Mouse (Mus musculus): ENCODE results near the gene Ubxn2a. TPM values are rescaled to one million over a fixed set of nuclear protein-coding genes. Genes with fewer than 3 reads are reported as not detected.

Ubxn2a gene
- polyA plus RNA-seq (2014; fragmentation: Nextera tagmentation; extraction: Ambion mirVana): 20.3 and 23.3 TPM in 2 replicates

GRCm38 (mm10) chr12:4906951-4907906, at the start of gene Ubxn2a:
TSS of gene Ubxn2a (minus strand) at chr12:4907705.
- WGBS: under 1% methylated on average over 73 of the region's 125 CpGs
- peak; percentile 95 for DNase-seq (ENCODE audit: low spot score)
- peak within 1 kb of the TSS; percentile 85 for H3K9ac ChIP-seq (ENCODE audit: low read depth, low read length)
- ATAC-seq (ENCODE audit: low read depth): peak; percentile 95
- H3K4me2 ChIP-seq (ENCODE audit: low read depth, low read length): peak within 1 kb of the TSS; percentile 88
- no peaks in the 10 kb centered on the region for H3K4me1 ChIP-seq (ENCODE audit: control insufficient read depth, insufficient read depth, low read length)
- peak within 1 kb of the TSS; percentile 77 for H3K4me3 ChIP-seq (ENCODE audit: low read depth, low read length)
- no peaks in the 10 kb centered on the region for H3K9me3 ChIP-seq (ENCODE audit: control insufficient read depth, low read length)
- H3K27me3 ChIP-seq (replicated peaks; ENCODE audit: control insufficient read depth, insufficient read depth, low read length): no peaks in the 10 kb centered on the region
- H3K27ac ChIP-seq (replicated peaks; ENCODE audit: low read depth, low read length): peak within 1 kb of the TSS; percentile 74
- H3K36me3 ChIP-seq (ENCODE audit: control insufficient read depth, insufficient read depth, low read length): no peaks in the 10 kb centered on the region

DNA sequence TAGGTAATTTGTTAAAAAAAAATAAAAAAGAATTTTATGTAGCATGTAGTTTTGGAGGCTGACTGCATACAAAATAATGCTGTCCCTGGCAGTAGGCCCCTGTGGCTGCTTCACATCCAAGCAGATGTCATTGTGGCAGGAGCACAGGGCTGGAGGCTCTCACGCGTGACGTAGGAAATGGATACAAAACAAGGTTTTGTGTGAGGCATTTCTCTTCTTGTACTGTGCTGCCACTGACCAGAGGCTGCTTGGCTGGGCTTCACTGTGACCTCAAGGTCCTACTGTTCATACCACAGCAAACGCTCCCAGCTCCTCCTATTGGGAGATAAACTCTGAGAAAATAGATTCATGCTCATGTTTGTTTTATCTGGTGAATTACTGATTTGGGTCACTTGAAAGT, 45.7 kb upstream of the Ubxn2a start:
- Histone ChIP-seq H3K27me3 (replicated peaks; ENCODE audit: control insufficient read depth, insufficient read depth, low read length) (no peaks in the 10 kb centered on the region), H3K9me3 (ENCODE audit: control insufficient read depth, low read length) (no peaks in the 10 kb centered on the region), H3K27ac (replicated peaks; ENCODE audit: low read depth, low read length) (no peak overlapping the region), H3K4me1 (ENCODE audit: control insufficient read depth, insufficient read depth, low read length) (no peaks in the 10 kb centered on the region), H3K9ac (ENCODE audit: low read depth, low read length) (no peak overlapping the region), H3K36me3 (ENCODE audit: control insufficient read depth, insufficient read depth, low read length) (peaks cover 75% of the 10 kb centered on the region), H3K4me3 (ENCODE audit: low read depth, low read length) (no peak overlapping the region), H3K4me2 (ENCODE audit: low read depth, low read length) (no peak overlapping the region)
- 93% methylated on average over 4 of the region's 4 CpGs for WGBS
- ATAC-seq (ENCODE audit: low read depth) (no peak), DNase-seq (ENCODE audit: low spot score) (no peak)

GRCm38 (mm10) chr12:4952272-4952671, 44.8 kb upstream of the Ubxn2a start:
- Histone ChIP-seq H3K27ac (replicated peaks; ENCODE audit: low read depth, low read length) (no peak overlapping the region), H3K9ac (ENCODE audit: low read depth, low read length) (no peak overlapping the region), H3K36me3 (ENCODE audit: control insufficient read depth, insufficient read depth, low read length) (peaks cover 77% of the 10 kb centered on the region), H3K4me1 (ENCODE audit: control insufficient read depth, insufficient read depth, low read length) (no peaks in the 10 kb centered on the region), H3K27me3 (replicated peaks; ENCODE audit: control insufficient read depth, insufficient read depth, low read length) (no peaks in the 10 kb centered on the region), H3K9me3 (ENCODE audit: control insufficient read depth, low read length) (no peaks in the 10 kb centered on the region), H3K4me2 (ENCODE audit: low read depth, low read length) (no peak overlapping the region), H3K4me3 (ENCODE audit: low read depth, low read length) (no peak overlapping the region)
- WGBS: 100% methylated on average over 1 of the region's 1 CpGs
- ATAC-seq (ENCODE audit: low read depth) (no peak), DNase-seq (ENCODE audit: low spot score) (no peak)

GRCm38 (mm10) chr12:4930820-4931548, 23.5 kb upstream of the Ubxn2a start:
- Histone ChIP-seq H3K36me3 (ENCODE audit: control insufficient read depth, insufficient read depth, low read length) (no peaks in the 10 kb centered on the region), H3K9me3 (ENCODE audit: control insufficient read depth, low read length) (no peaks in the 10 kb centered on the region), H3K27ac (replicated peaks; ENCODE audit: low read depth, low read length) (no peak overlapping the region), H3K9ac (ENCODE audit: low read depth, low read length) (no peak overlapping the region), H3K4me1 (ENCODE audit: control insufficient read depth, insufficient read depth, low read length) (no peaks in the 10 kb centered on the region), H3K4me2 (ENCODE audit: low read depth, low read length) (no peak overlapping the region), H3K4me3 (ENCODE audit: low read depth, low read length) (no peak overlapping the region), H3K27me3 (replicated peaks; ENCODE audit: control insufficient read depth, insufficient read depth, low read length) (no peaks in the 10 kb centered on the region)
- DNase-seq (ENCODE audit: low spot score): no peak
- 93% methylated on average over 3 of the region's 3 CpGs for WGBS
- no peak for ATAC-seq (ENCODE audit: low read depth)

DNA sequence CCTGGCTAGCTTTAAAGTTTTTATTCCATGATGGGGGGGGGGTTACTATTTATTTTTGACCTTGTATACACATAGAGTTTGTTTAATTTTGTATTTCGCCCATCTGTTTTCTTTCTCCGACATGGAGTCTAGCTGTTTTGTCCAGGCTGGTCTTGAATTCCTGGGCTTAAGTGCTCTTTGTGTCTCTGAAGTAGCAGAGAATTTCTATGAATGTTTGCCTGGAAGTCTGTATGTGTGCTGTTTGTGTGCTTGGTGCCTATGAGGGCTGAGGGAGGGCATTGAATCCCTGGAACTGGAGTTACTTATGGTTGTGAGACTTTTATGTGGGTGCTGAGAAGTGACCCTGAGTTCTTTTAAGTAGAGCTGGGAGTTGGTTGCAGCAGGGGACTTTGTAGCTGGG, 20.7 kb upstream of the Ubxn2a start:
- Histone ChIP-seq H3K27ac (replicated peaks; ENCODE audit: low read depth, low read length) (no peak overlapping the region), H3K4me1 (ENCODE audit: control insufficient read depth, insufficient read depth, low read length) (no peaks in the 10 kb centered on the region), H3K9me3 (ENCODE audit: control insufficient read depth, low read length) (no peaks in the 10 kb centered on the region), H3K4me3 (ENCODE audit: low read depth, low read length) (no peak overlapping the region), H3K36me3 (ENCODE audit: control insufficient read depth, insufficient read depth, low read length) (no peaks in the 10 kb centered on the region), H3K4me2 (ENCODE audit: low read depth, low read length) (no peak overlapping the region), H3K27me3 (replicated peaks; ENCODE audit: control insufficient read depth, insufficient read depth, low read length) (no peaks in the 10 kb centered on the region), H3K9ac (ENCODE audit: low read depth, low read length) (no peak overlapping the region)
- DNase-seq (ENCODE audit: low spot score) (no peak), ATAC-seq (ENCODE audit: low read depth) (no peak)
- 80% methylated on average over 2 of the region's 2 CpGs for WGBS

- peak overlapping the region; percentile 71 for H3K4me2 ChIP-seq (ENCODE audit: low read depth, low read length)
- H3K9ac ChIP-seq (ENCODE audit: low read depth, low read length): peak overlapping the region; percentile 99
- H3K4me3 ChIP-seq (ENCODE audit: low read depth, low read length): peak overlapping the region; percentile 97
- ATAC-seq (ENCODE audit: low read depth) (peak; percentile 44), DNase-seq (ENCODE audit: low spot score) (peak; percentile 72)
- no peaks in the 10 kb centered on the region for H3K27me3 ChIP-seq (replicated peaks; ENCODE audit: control insufficient read depth, insufficient read depth, low read length)
- under 1% methylated on average over 33 of the region's 48 CpGs for WGBS
- no peaks in the 10 kb centered on the region for H3K9me3 ChIP-seq (ENCODE audit: control insufficient read depth, low read length)
- H3K4me1 ChIP-seq (ENCODE audit: control insufficient read depth, insufficient read depth, low read length): peaks cover 11% of the 10 kb centered on the region
- H3K27ac ChIP-seq (replicated peaks; ENCODE audit: low read depth, low read length): peak overlapping the region; percentile 98
- no peaks in the 10 kb centered on the region for H3K36me3 ChIP-seq (ENCODE audit: control insufficient read depth, insufficient read depth, low read length)
These were observed 10.5 kb upstream of the Ubxn2a start for GRCm38 (mm10) chr12:4917805-4918591.

DNA sequence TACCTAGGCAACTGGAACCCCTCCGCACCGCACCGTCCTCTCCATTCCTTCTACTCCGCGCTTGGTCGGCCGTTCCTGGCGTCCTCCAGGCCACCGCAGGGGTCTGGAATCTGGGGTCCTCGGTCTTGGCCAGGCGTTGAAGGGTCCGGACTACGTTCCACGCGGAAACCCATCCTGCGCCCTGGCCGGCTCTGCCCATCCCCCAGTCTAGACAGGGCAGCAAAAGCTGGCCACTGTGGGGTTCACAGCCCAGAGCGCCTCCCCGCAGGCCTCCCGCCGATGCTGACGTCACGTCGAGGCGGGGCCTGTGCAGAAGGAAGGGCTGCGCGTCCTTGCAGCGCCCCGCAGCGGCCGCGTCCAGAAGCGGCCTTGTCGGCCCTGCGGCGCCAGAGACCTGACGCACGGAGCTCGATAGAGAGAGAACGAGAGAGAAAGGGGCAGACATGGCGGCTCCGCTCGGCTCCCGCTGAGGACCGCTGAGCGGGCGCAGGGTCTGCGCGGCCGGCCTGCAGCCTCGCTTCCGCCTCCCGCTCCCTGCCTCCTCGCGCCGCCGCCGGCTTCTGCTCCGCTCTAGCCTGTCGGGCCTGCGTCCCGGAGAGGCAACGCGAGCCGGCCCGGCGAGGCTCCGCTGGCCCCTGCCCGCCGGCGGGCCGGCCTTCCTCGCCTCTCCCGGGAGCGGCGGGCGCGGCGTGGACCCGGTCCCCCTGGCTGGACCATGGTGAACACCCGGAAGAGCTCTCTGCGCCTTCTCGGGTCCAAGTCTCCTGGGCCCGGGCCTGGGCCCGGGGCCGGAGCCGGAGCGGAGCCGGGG, 9.7 kb upstream of the Ubxn2a start, which contains the start of gene Atad2b:
TSS of gene Atad2b (plus strand) at position 360 of the 811 bp plus-strand sequence.
- peak; percentile 97 for DNase-seq (ENCODE audit: low spot score)
- no peaks in the 10 kb centered on the region for H3K36me3 ChIP-seq (ENCODE audit: control insufficient read depth, insufficient read depth, low read length)
- peak; percentile 97 for ATAC-seq (ENCODE audit: low read depth)
- peak within 1 kb of the TSS; percentile 99 for H3K9ac ChIP-seq (ENCODE audit: low read depth, low read length)
- H3K27ac ChIP-seq (replicated peaks; ENCODE audit: low read depth, low read length): peak within 1 kb of the TSS; percentile 98
- H3K4me1 ChIP-seq (ENCODE audit: control insufficient read depth, insufficient read depth, low read length): peaks cover 11% of the 10 kb centered on the region
- WGBS: under 1% methylated on average over 33 of the region's 89 CpGs
- no peaks in the 10 kb centered on the region for H3K9me3 ChIP-seq (ENCODE audit: control insufficient read depth, low read length)
- no peaks in the 10 kb centered on the region for H3K27me3 ChIP-seq (replicated peaks; ENCODE audit: control insufficient read depth, insufficient read depth, low read length)
- H3K4me2 ChIP-seq (ENCODE audit: low read depth, low read length): peak within 1 kb of the TSS; percentile 71
- H3K4me3 ChIP-seq (ENCODE audit: low read depth, low read length): peak within 1 kb of the TSS; percentile 97
